Mouse (Mus musculus): ENCODE data around the gene Insc. TPM values are rescaled to one million over a fixed set of nuclear protein-coding genes. Genes with fewer than 3 reads are reported as not detected.

The Insc gene
- total RNA-seq, 1 experiment from 2014 or later = not detected

- ATAC-seq (replicated peaks; ENCODE audit: insufficient number of reproducible peaks, low FRiP score, low TSS enrichment, poor library complexity, severe bottlenecking) = no peak
Observed at GRCm38 (mm10) chr7:114753471-114753870, 10.0 kb downstream of the Insc start.

GRCm38 (mm10) chr7:114754196-114754595, 10.7 kb downstream of the Insc start:
- no peak for ATAC-seq (replicated peaks; ENCODE audit: insufficient number of reproducible peaks, low FRiP score, low TSS enrichment, poor library complexity, severe bottlenecking)

- no peak for ATAC-seq (replicated peaks; ENCODE audit: insufficient number of reproducible peaks, low FRiP score, low TSS enrichment, poor library complexity, severe bottlenecking)
Observed at GRCm38 (mm10) chr7:114754626-114755025, 11.1 kb downstream of the Insc start.

- ATAC-seq (replicated peaks; ENCODE audit: insufficient number of reproducible peaks, low FRiP score, low TSS enrichment, poor library complexity, severe bottlenecking) = no peak
Observed at GRCm38 (mm10) chr7:114762660-114763059, 19.2 kb downstream of the Insc start.

- no peak for ATAC-seq (replicated peaks; ENCODE audit: insufficient number of reproducible peaks, low FRiP score, low TSS enrichment, poor library complexity, severe bottlenecking)
Observed at GRCm38 (mm10) chr7:114765273-114765672, 21.8 kb downstream of the Insc start.

GRCm38 (mm10) chr7:114766523-114766922, 23.0 kb downstream of the Insc start:
- no peak for ATAC-seq (replicated peaks; ENCODE audit: insufficient number of reproducible peaks, low FRiP score, low TSS enrichment, poor library complexity, severe bottlenecking)

GRCm38 (mm10) chr7:114768516-114768915, 25.0 kb downstream of the Insc start:
- no peak for ATAC-seq (replicated peaks; ENCODE audit: insufficient number of reproducible peaks, low FRiP score, low TSS enrichment, poor library complexity, severe bottlenecking)

GRCm38 (mm10) chr7:114769041-114769440, 25.5 kb downstream of the Insc start:
- no peak for ATAC-seq (replicated peaks; ENCODE audit: insufficient number of reproducible peaks, low FRiP score, low TSS enrichment, poor library complexity, severe bottlenecking)

- no peak for ATAC-seq (replicated peaks; ENCODE audit: insufficient number of reproducible peaks, low FRiP score, low TSS enrichment, poor library complexity, severe bottlenecking)
Observed at GRCm38 (mm10) chr7:114770586-114770985, 27.1 kb downstream of the Insc start.

- no peak for ATAC-seq (replicated peaks; ENCODE audit: insufficient number of reproducible peaks, low FRiP score, low TSS enrichment, poor library complexity, severe bottlenecking)
Observed at GRCm38 (mm10) chr7:114771801-114772200, 28.3 kb downstream of the Insc start.

- ATAC-seq (replicated peaks; ENCODE audit: insufficient number of reproducible peaks, low FRiP score, low TSS enrichment, poor library complexity, severe bottlenecking) = no peak
Observed at GRCm38 (mm10) chr7:114773781-114774180, 30.3 kb downstream of the Insc start.

GRCm38 (mm10) chr7:114775856-114776255, 32.4 kb downstream of the Insc start:
- no peak for ATAC-seq (replicated peaks; ENCODE audit: insufficient number of reproducible peaks, low FRiP score, low TSS enrichment, poor library complexity, severe bottlenecking)

GRCm38 (mm10) chr7:114778156-114778770, 34.8 kb downstream of the Insc start:
- ATAC-seq (replicated peaks; ENCODE audit: insufficient number of reproducible peaks, low FRiP score, low TSS enrichment, poor library complexity, severe bottlenecking) = no peak

GRCm38 (mm10) chr7:114779056-114779660, 35.7 kb downstream of the Insc start:
- no peak for ATAC-seq (replicated peaks; ENCODE audit: insufficient number of reproducible peaks, low FRiP score, low TSS enrichment, poor library complexity, severe bottlenecking)

GRCm38 (mm10) chr7:114783291-114783690, 39.8 kb downstream of the Insc start:
- ATAC-seq (replicated peaks; ENCODE audit: insufficient number of reproducible peaks, low FRiP score, low TSS enrichment, poor library complexity, severe bottlenecking) = no peak

- ATAC-seq (replicated peaks; ENCODE audit: insufficient number of reproducible peaks, low FRiP score, low TSS enrichment, poor library complexity, severe bottlenecking) = no peak
Observed at GRCm38 (mm10) chr7:114791087-114791486, 47.6 kb downstream of the Insc start.

GRCm38 (mm10) chr7:114792026-114792425, 48.5 kb downstream of the Insc start:
- no peak for ATAC-seq (replicated peaks; ENCODE audit: insufficient number of reproducible peaks, low FRiP score, low TSS enrichment, poor library complexity, severe bottlenecking)

GRCm38 (mm10) chr7:114794400-114794799, 50.9 kb downstream of the Insc start:
- no peak for ATAC-seq (replicated peaks; ENCODE audit: insufficient number of reproducible peaks, low FRiP score, low TSS enrichment, poor library complexity, severe bottlenecking)

GRCm38 (mm10) chr7:114802576-114802975, 59.1 kb downstream of the Insc start:
- no peak for ATAC-seq (replicated peaks; ENCODE audit: insufficient number of reproducible peaks, low FRiP score, low TSS enrichment, poor library complexity, severe bottlenecking)

- no peak for ATAC-seq (replicated peaks; ENCODE audit: insufficient number of reproducible peaks, low FRiP score, low TSS enrichment, poor library complexity, severe bottlenecking)
Observed at GRCm38 (mm10) chr7:114805311-114805710, 61.8 kb downstream of the Insc start.

- no peak for ATAC-seq (replicated peaks; ENCODE audit: insufficient number of reproducible peaks, low FRiP score, low TSS enrichment, poor library complexity, severe bottlenecking)
Observed at GRCm38 (mm10) chr7:114807343-114807742, 63.8 kb downstream of the Insc start.

Data from monocyte, adult 5-6 weeks (primary cell).